In genomic region chr6:98843598-98843997, GRCm38 (mm10) we compare ENCODE assay signal across 9 mouse cellular contexts.
DNase-seq lines count a peak whose midpoint lies in the region; ATAC-seq and TF ChIP-seq lines count a peak whose summit lies in the region.
"Had no signal": no experiment of that assay in that cellular context is flagged by ENCODE, and none has a peak within 500 bp of the region (broad histone marks: within the 10 kb centered on the region; RNA-seq: fewer than 3 reads in every experiment).

No protein-coding gene starts in this region.

- H3K9ac ChIP-seq in midbrain, postnatal 0 days (replicated peaks; ENCODE audit: low read length, poor library complexity, severe bottlenecking), result no peak overlapping the region
- no peak overlapping the region for H3K9ac ChIP-seq in midbrain, embryonic 15.5 days
- no peak overlapping the region for H3K9ac ChIP-seq in intestine, postnatal 0 days (ENCODE audit: low read depth, low read length)
- H3K9ac ChIP-seq: midbrain, embryonic 13.5 days had no signal

- H3K4me2 ChIP-seq in midbrain, postnatal 0 days (ENCODE audit: low read depth, low read length, poor library complexity, severe bottlenecking), result no peak overlapping the region
- no peak overlapping the region for H3K4me2 ChIP-seq in midbrain, embryonic 15.5 days
- no peak overlapping the region for H3K4me2 ChIP-seq in intestine, postnatal 0 days (replicated peaks; ENCODE audit: low read depth)
- H3K4me2 ChIP-seq: midbrain, embryonic 13.5 days had no signal

- TF ChIP-seq CTCF in midbrain, postnatal 0 days (IDR thresholded peaks at IDR 0.05), result no peak
- TF ChIP-seq CTCF in intestine, postnatal 0 days (IDR thresholded peaks at IDR 0.05; ENCODE audit: low read depth), result no peak

- no peak overlapping the region for H3K4me3 ChIP-seq in midbrain, postnatal 0 days (ENCODE audit: low read depth, low read length)
- H3K4me3 ChIP-seq in midbrain, embryonic 15.5 days, result no peak overlapping the region
- H3K4me3 ChIP-seq in intestine, postnatal 0 days (ENCODE audit: low read depth, low read length), result no peak overlapping the region
- H3K4me3 ChIP-seq: midbrain, embryonic 13.5 days had no signal

- H3K4me1 ChIP-seq in midbrain, postnatal 0 days (ENCODE audit: insufficient read depth, low read length), result no peaks in the 10 kb centered on the region
- no peaks in the 10 kb centered on the region for H3K4me1 ChIP-seq in midbrain, embryonic 15.5 days
- 0 out of 2 replicates have a peak, but pooled peaks cover 5% of the 10 kb centered on the region for H3K4me1 ChIP-seq in intestine, postnatal 0 days (replicated peaks; ENCODE audit: control insufficient read depth, insufficient read depth, low read length)
- H3K4me1 ChIP-seq: midbrain, embryonic 13.5 days had no signal

- intact Hi-C loops in gastrocnemius, postnatal 14 days (cut with DNase I; ENCODE audit: low total_unique reads), result no loop called here

- peak; percentile 3 for DNase-seq in midbrain, postnatal 0 days (ENCODE audit: low spot score)
- DNase-seq in gastrocnemius, postnatal 14 days, result peak; percentile 27
- DNase-seq in thymus, postnatal 14 days, result peak; percentile 45
- DNase-seq in right cerebral cortex, postnatal 36 days (ENCODE audit: low spot score in 2 of 2), result no peak
- DNase-seq in right cerebral cortex, postnatal 4 days, result no peak

- no peaks in the 10 kb centered on the region for H3K27me3 ChIP-seq in midbrain, postnatal 0 days (ENCODE audit: insufficient read depth, low read length)
- H3K27me3 ChIP-seq in midbrain, embryonic 15.5 days (replicated peaks), result no peaks in the 10 kb centered on the region
- H3K27me3 ChIP-seq in intestine, postnatal 0 days (replicated peaks; ENCODE audit: control insufficient read depth, insufficient read depth, low read length), result no peaks in the 10 kb centered on the region
- H3K27me3 ChIP-seq: midbrain, embryonic 13.5 days had no signal

- no peaks in the 10 kb centered on the region for H3K36me3 ChIP-seq in midbrain, postnatal 0 days (ENCODE audit: insufficient read depth, low read length)
- H3K36me3 ChIP-seq in midbrain, embryonic 15.5 days (replicated peaks), result no peaks in the 10 kb centered on the region
- H3K36me3 ChIP-seq in intestine, postnatal 0 days (ENCODE audit: control insufficient read depth, insufficient read depth), result no peaks in the 10 kb centered on the region
- H3K36me3 ChIP-seq: midbrain, embryonic 13.5 days had no signal

- no peak for ATAC-seq in midbrain, postnatal 0 days (ENCODE audit: low FRiP score)
- no peak for ATAC-seq in midbrain, embryonic 15.5 days (replicated peaks)
- ATAC-seq in intestine, postnatal 0 days, result peak; percentile 34
- no peak for ATAC-seq in megakaryocyte, adult 5-6 weeks (ENCODE audit: poor library complexity, severe bottlenecking)
- ATAC-seq: midbrain, embryonic 13.5 days had no signal

- H3K9me3 ChIP-seq in midbrain, postnatal 0 days (ENCODE audit: low read length), result no peaks in the 10 kb centered on the region
- H3K9me3 ChIP-seq in midbrain, embryonic 15.5 days, result no peaks in the 10 kb centered on the region
- H3K9me3 ChIP-seq in intestine, postnatal 0 days (ENCODE audit: control insufficient read depth), result no peaks in the 10 kb centered on the region
- H3K9me3 ChIP-seq: midbrain, embryonic 13.5 days had no signal

- 75% methylated on average over 5 of the region's 5 CpGs for WGBS in midbrain, postnatal 0 days
- 82% methylated on average over 5 of the region's 5 CpGs for WGBS in midbrain, embryonic 15.5 days
- 50% methylated on average over 5 of the region's 5 CpGs for WGBS in intestine, postnatal 0 days

- H3K27ac ChIP-seq in midbrain, postnatal 0 days (ENCODE audit: low read depth, low read length), result no peak overlapping the region
- no peak overlapping the region for H3K27ac ChIP-seq in midbrain, embryonic 15.5 days
- peak overlapping the region; percentile 15; the same call in 1 of the 2 replicates for H3K27ac ChIP-seq in intestine, postnatal 0 days (ENCODE audit: low read depth, low read length)
- H3K27ac ChIP-seq: midbrain, embryonic 13.5 days had no signal

Comparison
In these comparisons a context has a peak if more than half of its experiments do, and no peak if none do; other contexts are left out.
1. DNase-seq: peak in midbrain, postnatal 0 days (single experiment), gastrocnemius, postnatal 14 days (single experiment) and thymus, postnatal 14 days (single experiment); none in right cerebral cortex, postnatal 36 days (0 of 2) and right cerebral cortex, postnatal 4 days (single experiment).